Mouse (Mus musculus) heart, adult 2 months (tissue): Measurements from ENCODE around the gene Adar. TPM values are rescaled to one million over a fixed set of nuclear protein-coding genes. Genes with fewer than 3 reads are reported as not detected.

Source experiments
- DNase-seq, 2 experiments: peaks; one replicate each; pipeline ENCODE4 v3.0.0; 2021
- H3K27ac ChIP-seq: fragments of 200-600 bp; 2 replicates; pipeline ENCODE4 v1.8.1; 2022
- H3K27me3 ChIP-seq: fragments of 200-500 bp; 2 replicates; pipeline ENCODE4 v1.6.1; 2012; ENCODE audit warnings: mild to moderate bottlenecking, low read length, inconsistent platforms, mixed read lengths; ENCODE audit not compliant: control insufficient read depth, insufficient read depth
- H3K36me3 ChIP-seq: fragments of 200-500 bp; 2 replicates; pipeline ENCODE4 v1.6.1; 2012; ENCODE audit warnings: low read length, inconsistent platforms; ENCODE audit not compliant: control insufficient read depth, insufficient read depth
- H3K4me1 ChIP-seq: fragments of 200-500 bp; 2 replicates; pipeline ENCODE4 v1.6.1; 2011; ENCODE audit warnings: low read length; ENCODE audit not compliant: control insufficient read depth, insufficient read depth
- H3K4me3 ChIP-seq: fragments of 200-600 bp; 2 replicates; pipeline ENCODE4 v1.8.1; 2022
- H3K79me2 ChIP-seq: fragments of 200-500 bp; replicated peaks from 2 replicates; pipeline ENCODE4 v1.6.1; 2012; ENCODE audit warnings: mild to moderate bottlenecking, inconsistent platforms, low read length, moderate library complexity, mixed read lengths; ENCODE audit not compliant: control insufficient read depth, insufficient read depth
- H3K9ac ChIP-seq: fragments of 200-500 bp; 2 replicates; pipeline ENCODE4 v1.6.1; 2012; ENCODE audit warnings: low read depth, mild to moderate bottlenecking, control low read depth, inconsistent platforms, low read length, mixed read lengths
- CTCF ChIP-seq: fragments of 200-600 bp; IDR thresholded peaks from 2 replicates; pipeline ENCODE4 v1.8.1; 2022; ENCODE audit warnings: antibody characterized with exemption, mild to moderate bottlenecking, moderate library complexity
- EP300 ChIP-seq: fragments of 200-500 bp; IDR thresholded peaks from 2 replicates; pipeline ENCODE4 v1.6.1; 2011; ENCODE audit warnings: low read depth, low read length, control low read depth; ENCODE audit not compliant: insufficient read depth
- POLR2A ChIP-seq: fragments of 200-500 bp; IDR thresholded peaks from 2 replicates; pipeline ENCODE4 v1.6.1; 2011; ENCODE audit warnings: mild to moderate bottlenecking, low read depth, low read length, control low read depth; ENCODE audit not compliant: insufficient read depth
- WGBS: fragments of 180-500 bp; shearing (Covaris S2); methylation state at CpG from one replicate; pipeline ENCODE4 v1.1.7; 2018; 5-methylcytosine and 5-hydroxymethylcytosine counted together
- intact Hi-C: fragments of 180-260 bp; cut with DNase I; formaldehyde crosslinking; loops from one replicate; pipeline ENCODE4 v1.15.1; 2025
- polyA plus RNA-seq: library from polyadenylated mRNA; depleted of rRNA; stranded (reverse); fragments of >200 nt; gene quantifications from 2 replicates; pipeline ENCODE4 v1.2.3, GENCODE M21; 2012
- total RNA-seq, 2 experiments: library from RNA; stranded (reverse); gene quantifications; 2 replicates each; pipeline ENCODE4 v1.2.3; 2021

The Adar gene
- total and polyA plus RNA-seq, 3 experiments: 10.8 to 13.1 (median 12.8) TPM

GRCm38 (mm10) chr3:89686031-89686430 is 28.8 kb upstream of the Adar start:
- H3K27ac ChIP-seq: no peak overlapping the region
- H3K36me3 ChIP-seq: no peaks in the 10 kb centered on the region
- H3K79me2 ChIP-seq: no peaks in the 10 kb centered on the region
- intact Hi-C loops: loop anchor here (5.0 to 10.0 kb wide), 2 partner anchors 91 to 344 kb away; no protein-coding TSS in a partner anchor
- TF ChIP-seq POLR2A (no peak), EP300 (no peak), CTCF (no peak)
- 31% methylated on average over 5 of the region's 5 CpGs for WGBS
- DNase-seq: no peak
- no peak overlapping the region for H3K9ac ChIP-seq
- H3K27me3 ChIP-seq: no peaks in the 10 kb centered on the region
- no peak overlapping the region for H3K4me3 ChIP-seq
- H3K4me1 ChIP-seq: peaks cover 1% of the 10 kb centered on the region; the same call in 1 of the 2 replicates

GRCm38 (mm10) chr3:89688694-89689581 is 25.9 kb upstream of the Adar start:
- no peak overlapping the region for H3K27ac ChIP-seq
- no peaks in the 10 kb centered on the region for H3K79me2 ChIP-seq
- H3K9ac ChIP-seq: no peak overlapping the region
- H3K4me3 ChIP-seq: no peak overlapping the region
- H3K4me1 ChIP-seq: peaks cover 1% of the 10 kb centered on the region; the same call in 1 of the 2 replicates
- 7% methylated on average over 25 of the region's 25 CpGs for WGBS
- H3K27me3 ChIP-seq: no peaks in the 10 kb centered on the region
- intact Hi-C loops: loop anchor here (1.0 to 10.0 kb wide), 4 partner anchors 94 to 347 kb away; no protein-coding TSS in a partner anchor
- H3K36me3 ChIP-seq: no peaks in the 10 kb centered on the region
- DNase-seq: peak; percentile 75 to 87
- 0 out of 2 replicates have a peak, but pooled peaks have one; percentile 99 for TF ChIP-seq CTCF
- TF ChIP-seq EP300: peak; percentile 58; the same call in 1 of the 2 replicates
- no peak for TF ChIP-seq POLR2A

- Histone ChIP-seq H3K27me3 (no peaks in the 10 kb centered on the region), H3K36me3 (no peaks in the 10 kb centered on the region), H3K4me3 (no peak overlapping the region), H3K4me1 (peaks cover 1% of the 10 kb centered on the region; the same call in 1 of the 2 replicates), H3K79me2 (no peaks in the 10 kb centered on the region), H3K9ac (no peak overlapping the region), H3K27ac (no peak overlapping the region)
- TF ChIP-seq CTCF (no peak), POLR2A (no peak)
- WGBS: 66% methylated on average over 9 of the region's 9 CpGs
- intact Hi-C loops: no loop called here
- no peak for DNase-seq
These were observed 23.0 kb upstream of the Adar start for GRCm38 (mm10) chr3:89691776-89692175.

GRCm38 (mm10) chr3:89696152-89696821 is 18.5 kb upstream of the Adar start:
- no peaks in the 10 kb centered on the region for H3K36me3 ChIP-seq
- no peak overlapping the region for H3K9ac ChIP-seq
- H3K4me1 ChIP-seq: no peaks in the 10 kb centered on the region
- no peak for DNase-seq
- 82% methylated on average over 12 of the region's 12 CpGs for WGBS
- intact Hi-C loops: no loop called here
- H3K27ac ChIP-seq: no peak overlapping the region
- no peaks in the 10 kb centered on the region for H3K27me3 ChIP-seq
- no peak overlapping the region for H3K4me3 ChIP-seq
- H3K79me2 ChIP-seq: no peaks in the 10 kb centered on the region
- TF ChIP-seq POLR2A (no peak), EP300 (no peak), CTCF (no peak)

GRCm38 (mm10) chr3:89698958-89699357 is 15.9 kb upstream of the Adar start:
- Histone ChIP-seq H3K36me3 (no peaks in the 10 kb centered on the region), H3K9ac (no peak overlapping the region), H3K4me3 (no peak overlapping the region), H3K27me3 (no peaks in the 10 kb centered on the region), H3K79me2 (no peaks in the 10 kb centered on the region), H3K4me1 (no peaks in the 10 kb centered on the region), H3K27ac (no peak overlapping the region)
- TF ChIP-seq CTCF: no peak
- no peak for TF ChIP-seq POLR2A
- TF ChIP-seq EP300: no peak
- no peak for DNase-seq
- intact Hi-C loops: no loop called here
- WGBS: 95% methylated on average over 1 of the region's 1 CpGs
